Mouse (Mus musculus): Measurements from ENCODE around the gene Cdk9. TPM values are rescaled to one million over a fixed set of nuclear protein-coding genes. Genes with fewer than 3 reads are reported as not detected.
A peak's percentile ranks its signal among the peaks of the same experiment; 100 is the strongest.

Gene Cdk9
- polyA plus RNA-seq, 1 experiment from 2014 or later = 130 TPM

DNA sequence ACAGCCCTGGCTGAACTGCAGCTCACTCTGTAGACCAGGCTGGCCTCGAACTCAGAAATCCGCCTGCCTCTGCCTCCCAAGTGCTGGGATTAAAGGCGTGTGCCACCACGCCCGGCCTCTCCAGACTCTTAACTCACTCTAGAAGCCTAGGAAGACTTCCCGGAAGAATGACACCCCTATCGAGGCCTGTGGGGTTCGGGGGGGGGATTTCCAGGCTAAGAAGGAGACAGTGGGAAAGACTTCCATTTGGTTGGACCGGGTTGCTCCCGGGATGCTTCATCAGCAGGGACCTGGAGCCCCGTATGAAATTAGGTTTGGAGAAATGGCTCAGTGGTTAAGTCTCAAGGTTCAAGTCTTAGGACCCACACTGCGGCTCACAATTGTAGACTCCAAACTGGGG lies 18.2 kb downstream of the Cdk9 start:
- DNase-seq (ENCODE audit: low spot score) = no peak
- WGBS = 88% methylated on average over 12 of the region's 12 CpGs
- Histone ChIP-seq H3K27me3 (replicated peaks; ENCODE audit: low read depth, poor library complexity, severe bottlenecking) (no peaks in the 10 kb centered on the region), H3K4me3 (peak overlapping the region; percentile 95), H3K9me3 (no peaks in the 10 kb centered on the region), H3K36me3 (replicated peaks) (peaks cover 15% of the 10 kb centered on the region; the same call in 1 of the 2 replicates), H3K27ac (replicated peaks) (peak overlapping the region; percentile 91), H3K4me1 (peaks cover 45% of the 10 kb centered on the region)

DNA sequence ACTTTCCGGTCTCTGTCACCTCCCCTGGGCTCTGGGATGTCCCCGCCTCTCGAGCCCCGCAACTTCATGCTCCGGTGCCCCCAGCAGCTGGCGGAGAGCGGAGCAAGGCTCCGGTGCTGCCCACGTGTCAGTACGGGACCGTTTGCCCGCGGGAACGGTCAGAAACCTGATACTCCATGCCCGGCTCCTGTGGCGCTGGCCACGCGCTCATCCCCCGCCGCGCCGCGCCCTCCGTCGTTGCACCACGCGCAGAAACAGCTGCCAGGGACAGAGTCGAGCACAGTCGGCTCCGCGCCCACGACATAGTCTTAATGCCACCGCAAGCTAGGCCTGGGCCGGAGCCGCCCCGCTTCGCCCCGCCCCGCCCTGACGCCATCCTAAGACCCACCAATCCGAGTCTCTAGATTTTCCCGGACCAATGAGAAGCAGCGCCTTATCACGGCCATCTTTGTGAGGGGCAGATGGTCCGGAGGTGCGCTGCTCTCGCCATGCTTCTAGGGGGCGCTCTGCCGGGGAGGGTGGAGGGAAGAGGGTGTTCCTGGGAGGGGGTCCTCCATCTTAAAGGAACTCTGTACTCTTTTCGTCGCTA lies 19.0 kb downstream of the Cdk9 start:
- no peaks in the 10 kb centered on the region for H3K9me3 ChIP-seq
- WGBS = under 1% methylated on average over 51 of the region's 51 CpGs
- peaks cover 15% of the 10 kb centered on the region; the same call in 1 of the 2 replicates for H3K36me3 ChIP-seq (replicated peaks)
- peaks cover 52% of the 10 kb centered on the region for H3K4me1 ChIP-seq
- H3K4me3 ChIP-seq = peak overlapping the region; percentile 95
- peak overlapping the region; percentile 91 for H3K27ac ChIP-seq (replicated peaks)
- H3K27me3 ChIP-seq (replicated peaks; ENCODE audit: low read depth, poor library complexity, severe bottlenecking) = no peaks in the 10 kb centered on the region
- DNase-seq (ENCODE audit: low spot score) = peak; percentile 97

DNA sequence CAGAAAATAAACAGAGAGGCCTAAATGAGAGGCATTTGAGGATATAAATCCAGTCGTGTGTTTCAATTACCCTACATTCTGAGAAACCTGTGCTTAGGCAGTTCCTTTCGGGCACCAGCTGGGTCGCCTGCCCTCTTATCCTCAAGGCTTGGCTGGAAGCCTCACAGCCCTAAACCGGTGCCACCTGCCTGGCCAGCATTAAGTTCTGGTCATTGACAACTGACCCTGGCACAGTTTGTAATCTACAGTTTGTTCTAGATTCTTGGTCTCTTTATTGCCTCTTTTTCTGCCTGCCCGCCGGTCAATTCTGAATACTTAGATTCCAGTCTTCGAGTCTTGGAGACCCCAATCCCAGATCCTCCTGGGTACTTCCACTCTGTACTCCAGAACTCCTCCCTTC lies 19.6 kb downstream of the Cdk9 start:
- no peaks in the 10 kb centered on the region for H3K27me3 ChIP-seq (replicated peaks; ENCODE audit: low read depth, poor library complexity, severe bottlenecking)
- WGBS = 26% methylated on average over 7 of the region's 7 CpGs

DNA sequence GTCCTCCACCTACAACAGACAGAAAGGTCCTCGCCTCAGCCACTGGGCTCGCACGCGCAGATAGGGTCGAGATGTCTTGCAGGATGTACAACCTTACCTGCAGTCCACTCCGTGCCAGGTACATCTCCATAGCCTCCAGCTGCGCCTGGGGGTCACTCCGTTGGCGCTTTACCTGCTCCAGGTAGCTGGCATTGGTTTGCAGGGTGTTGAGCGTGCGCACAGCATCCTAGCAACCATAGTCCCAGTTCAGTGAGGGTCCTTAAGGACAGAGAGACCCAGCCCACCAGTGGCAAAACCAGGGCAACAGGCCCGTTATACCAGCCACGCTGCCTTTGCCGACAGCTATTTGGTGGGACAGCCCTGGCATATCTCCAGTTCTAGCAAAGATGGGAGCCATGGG lies 20.4 kb downstream of the Cdk9 start:
- Histone ChIP-seq H3K4me3 (peak overlapping the region; percentile 95), H3K27me3 (replicated peaks; ENCODE audit: low read depth, poor library complexity, severe bottlenecking) (no peaks in the 10 kb centered on the region), H3K36me3 (replicated peaks) (peaks cover 25% of the 10 kb centered on the region), H3K4me1 (peaks cover 51% of the 10 kb centered on the region), H3K9me3 (no peaks in the 10 kb centered on the region), H3K27ac (replicated peaks) (no peak overlapping the region)
- WGBS = 96% methylated on average over 14 of the region's 14 CpGs
- DNase-seq (ENCODE audit: low spot score) = no peak

More for the DNA sequence above, 19.6 kb downstream of the Cdk9 start:
- Histone ChIP-seq H3K36me3 (replicated peaks) (peaks cover 17% of the 10 kb centered on the region), H3K9me3 (no peaks in the 10 kb centered on the region), H3K27ac (replicated peaks) (peak overlapping the region; percentile 91), H3K4me1 (peaks cover 52% of the 10 kb centered on the region), H3K4me3 (peak overlapping the region; percentile 95)
- DNase-seq (ENCODE audit: low spot score) = no peak

DNA sequence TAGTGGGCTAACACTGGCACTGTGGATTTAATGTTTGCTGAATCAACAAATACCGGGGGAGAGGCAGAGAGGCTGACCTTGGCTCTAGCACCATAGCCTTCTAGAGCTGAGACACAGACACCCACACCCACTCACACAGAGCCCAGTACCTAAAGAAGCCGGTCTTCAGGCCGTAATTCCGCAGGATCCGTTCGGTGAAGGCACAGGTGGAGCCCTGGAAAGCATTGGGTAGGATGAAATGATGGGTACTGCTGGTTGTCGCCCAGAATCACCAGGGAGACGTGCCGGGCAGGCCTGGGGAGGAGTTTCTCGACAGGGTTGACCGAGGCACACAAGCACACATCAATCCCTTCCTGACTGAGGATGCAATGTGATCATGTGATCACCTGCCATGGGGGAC lies 21.8 kb downstream of the Cdk9 start:
- no peak overlapping the region for H3K4me3 ChIP-seq
- H3K27me3 ChIP-seq (replicated peaks; ENCODE audit: low read depth, poor library complexity, severe bottlenecking) = no peaks in the 10 kb centered on the region
- DNase-seq (ENCODE audit: low spot score) = no peak
- H3K9me3 ChIP-seq = no peaks in the 10 kb centered on the region
- WGBS = 87% methylated on average over 11 of the region's 11 CpGs
- H3K4me1 ChIP-seq = peaks cover 48% of the 10 kb centered on the region
- peaks cover 40% of the 10 kb centered on the region for H3K36me3 ChIP-seq (replicated peaks)
- no peak overlapping the region for H3K27ac ChIP-seq (replicated peaks)

DNA sequence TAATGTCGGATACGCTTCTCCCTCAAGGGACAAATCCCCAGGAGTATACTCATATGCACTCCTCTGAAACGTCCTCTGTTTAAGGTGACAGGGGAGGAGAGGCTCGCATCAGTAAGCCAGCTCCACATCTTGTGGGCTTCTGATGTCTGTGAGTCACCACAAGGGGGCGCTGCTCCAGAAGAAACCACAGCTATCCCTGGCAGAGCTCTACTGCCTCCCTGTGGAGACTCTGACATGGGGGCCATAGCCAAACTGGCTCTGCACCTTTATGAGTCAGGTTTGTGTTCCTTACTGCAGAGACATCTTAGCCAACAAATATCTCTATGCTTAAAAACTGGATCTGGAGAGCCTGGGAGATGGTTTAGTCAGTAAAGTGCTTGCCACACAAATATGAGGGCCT lies 23.5 kb downstream of the Cdk9 start:
- Histone ChIP-seq H3K36me3 (replicated peaks) (peaks cover 56% of the 10 kb centered on the region), H3K27me3 (replicated peaks; ENCODE audit: low read depth, poor library complexity, severe bottlenecking) (no peaks in the 10 kb centered on the region), H3K9me3 (no peaks in the 10 kb centered on the region), H3K4me3 (no peak overlapping the region), H3K4me1 (peaks cover 45% of the 10 kb centered on the region), H3K27ac (replicated peaks) (no peak overlapping the region)
- WGBS = 19% methylated on average over 5 of the region's 5 CpGs
- DNase-seq (ENCODE audit: low spot score) = peak; percentile 91

DNA sequence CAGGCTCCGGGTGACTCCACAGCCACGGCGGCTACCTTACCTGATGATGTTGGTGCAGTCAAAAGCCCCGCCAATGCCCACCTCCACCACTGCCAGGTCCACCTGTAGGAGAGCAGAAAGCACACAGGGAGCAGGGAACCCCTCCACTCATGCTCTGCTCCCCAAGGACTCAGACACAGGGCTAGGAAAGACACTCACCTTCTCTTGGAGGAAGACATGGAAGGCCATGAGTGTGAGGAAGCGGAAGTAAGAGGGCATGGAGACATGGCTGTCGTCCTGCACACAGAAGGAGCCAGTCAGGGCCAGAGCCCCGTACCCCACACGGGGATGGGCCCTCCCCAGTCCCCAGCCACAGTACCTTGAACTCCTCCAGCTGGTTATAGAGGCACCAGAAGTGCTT lies 25.3 kb downstream of the Cdk9 start:
- Histone ChIP-seq H3K4me1 (peaks cover 31% of the 10 kb centered on the region), H3K36me3 (replicated peaks) (peaks cover 74% of the 10 kb centered on the region), H3K9me3 (no peaks in the 10 kb centered on the region), H3K4me3 (no peak overlapping the region), H3K27ac (replicated peaks) (no peak overlapping the region), H3K27me3 (replicated peaks; ENCODE audit: low read depth, poor library complexity, severe bottlenecking) (no peaks in the 10 kb centered on the region)
- WGBS = 95% methylated on average over 8 of the region's 8 CpGs
- DNase-seq (ENCODE audit: low spot score) = no peak

DNA sequence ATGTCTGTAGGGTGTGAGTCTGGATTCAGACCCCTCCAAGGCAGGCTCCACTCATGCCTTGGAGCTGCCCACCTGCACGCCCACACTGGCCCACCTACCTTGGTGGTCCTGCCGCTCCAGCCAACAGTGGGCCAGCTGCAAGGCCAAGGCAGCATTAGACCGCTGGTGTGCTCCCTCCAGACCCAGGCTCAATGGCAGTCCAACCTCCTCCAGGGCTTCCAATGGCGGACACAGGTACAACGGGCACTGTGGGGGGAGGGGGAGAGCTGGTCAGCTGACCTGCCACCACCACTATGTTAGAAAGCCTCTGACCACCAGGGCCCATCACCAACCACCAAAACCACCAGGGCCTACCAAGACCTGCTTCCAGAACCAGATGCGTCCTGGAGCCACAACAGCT lies 26.2 kb downstream of the Cdk9 start:
- no peak overlapping the region for H3K4me3 ChIP-seq
- H3K27ac ChIP-seq (replicated peaks) = no peak overlapping the region
- peaks cover 76% of the 10 kb centered on the region for H3K36me3 ChIP-seq (replicated peaks)
- DNase-seq (ENCODE audit: low spot score) = no peak
- peaks cover 30% of the 10 kb centered on the region for H3K4me1 ChIP-seq
- 95% methylated on average over 6 of the region's 6 CpGs for WGBS
- no peaks in the 10 kb centered on the region for H3K27me3 ChIP-seq (replicated peaks; ENCODE audit: low read depth, poor library complexity, severe bottlenecking)
- no peaks in the 10 kb centered on the region for H3K9me3 ChIP-seq

DNA sequence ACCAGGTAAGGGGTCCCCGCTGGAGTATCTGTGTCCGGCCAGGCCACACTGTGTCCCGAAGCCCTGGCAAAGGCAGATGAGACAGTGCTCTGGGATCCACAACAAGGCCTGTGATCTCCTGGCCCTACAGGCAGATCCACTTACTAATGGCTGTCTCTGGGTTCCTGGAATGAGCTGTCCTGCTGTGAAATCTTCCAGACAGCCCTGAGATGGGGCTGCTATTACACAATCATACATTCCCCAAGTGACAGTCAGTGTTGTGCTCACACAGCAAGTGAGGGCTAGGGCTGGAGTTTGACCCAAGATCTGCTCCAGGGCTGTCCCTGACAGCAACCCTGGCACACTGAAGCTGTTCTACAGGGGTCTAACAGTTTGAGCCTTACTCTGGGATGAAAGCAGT lies 27.1 kb downstream of the Cdk9 start:
- H3K9me3 ChIP-seq = no peaks in the 10 kb centered on the region
- H3K36me3 ChIP-seq (replicated peaks) = peaks cover 70% of the 10 kb centered on the region
- no peak overlapping the region for H3K4me3 ChIP-seq
- H3K27me3 ChIP-seq (replicated peaks; ENCODE audit: low read depth, poor library complexity, severe bottlenecking) = no peaks in the 10 kb centered on the region
- H3K4me1 ChIP-seq = peaks cover 29% of the 10 kb centered on the region
- DNase-seq (ENCODE audit: low spot score) = no peak
- WGBS = 94% methylated on average over 3 of the region's 3 CpGs
- H3K27ac ChIP-seq (replicated peaks) = no peak overlapping the region

DNA sequence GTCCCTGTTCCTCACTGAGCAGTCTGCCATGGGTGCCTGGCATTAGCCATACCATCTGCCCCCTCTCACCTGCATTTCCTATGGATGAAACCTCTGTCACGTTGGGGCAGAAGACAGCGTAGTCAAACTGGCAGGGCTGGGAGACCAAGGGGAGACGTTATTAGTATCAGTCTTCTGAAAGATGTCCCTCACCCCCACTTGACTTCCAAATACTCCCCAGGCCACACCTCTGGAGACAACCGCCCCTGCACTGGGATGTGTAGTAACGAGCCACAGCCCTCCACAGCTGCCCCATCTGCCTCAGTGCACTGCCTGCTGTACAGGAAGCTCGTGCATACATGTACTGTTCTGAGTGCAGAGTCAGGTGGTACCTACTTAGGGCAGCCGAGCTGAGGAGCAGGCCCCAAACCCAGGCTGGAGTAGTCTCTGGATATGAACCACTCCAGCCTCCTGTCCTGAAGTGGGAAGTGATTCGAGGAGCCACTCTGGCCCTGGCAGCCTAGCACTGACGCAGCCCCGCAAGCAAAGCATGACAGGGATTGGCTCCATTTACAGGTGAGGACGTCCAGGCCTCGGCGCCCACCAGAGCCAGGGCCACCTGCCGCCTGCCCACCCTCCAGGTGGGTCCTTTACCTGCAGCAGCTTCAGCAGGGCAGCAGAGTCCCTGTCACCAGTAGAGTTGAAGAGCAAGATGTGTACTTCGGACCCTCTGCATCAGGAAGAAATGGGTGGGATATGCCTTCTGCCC lies 28.0 kb downstream of the Cdk9 start:
- Histone ChIP-seq H3K9me3 (no peaks in the 10 kb centered on the region), H3K27me3 (replicated peaks; ENCODE audit: low read depth, poor library complexity, severe bottlenecking) (no peaks in the 10 kb centered on the region), H3K36me3 (replicated peaks) (peaks cover 70% of the 10 kb centered on the region), H3K27ac (replicated peaks) (no peak overlapping the region), H3K4me3 (no peak overlapping the region), H3K4me1 (peaks cover 31% of the 10 kb centered on the region)
- WGBS = 92% methylated on average over 15 of the region's 15 CpGs
- DNase-seq (ENCODE audit: low spot score) = no peak

DNA sequence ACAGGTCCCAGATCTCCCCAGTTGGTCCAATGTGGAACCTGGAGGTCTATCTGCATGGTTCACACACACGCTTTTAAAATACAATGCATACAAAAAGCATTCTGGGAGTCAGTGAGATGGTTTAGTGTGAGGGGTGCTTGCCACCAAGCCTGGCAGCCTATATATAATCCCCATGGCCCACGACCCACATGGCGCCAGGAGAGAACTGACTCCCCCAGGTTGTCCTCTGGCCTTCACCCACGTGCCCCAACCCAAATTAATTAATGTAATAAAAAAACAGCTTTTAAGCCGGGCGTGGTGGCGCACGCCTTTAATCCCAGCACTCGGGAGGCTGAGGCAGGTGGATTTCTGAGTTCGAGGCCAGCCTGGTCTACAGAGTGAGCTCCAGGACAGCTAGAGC lies 29.2 kb downstream of the Cdk9 start:
- Histone ChIP-seq H3K27ac (replicated peaks) (no peak overlapping the region), H3K4me3 (no peak overlapping the region), H3K4me1 (peaks cover 26% of the 10 kb centered on the region), H3K27me3 (replicated peaks; ENCODE audit: low read depth, poor library complexity, severe bottlenecking) (no peaks in the 10 kb centered on the region), H3K36me3 (replicated peaks) (peaks cover 70% of the 10 kb centered on the region), H3K9me3 (no peaks in the 10 kb centered on the region)
- WGBS = 93% methylated on average over 10 of the region's 10 CpGs
- DNase-seq (ENCODE audit: low spot score) = no peak

DNA sequence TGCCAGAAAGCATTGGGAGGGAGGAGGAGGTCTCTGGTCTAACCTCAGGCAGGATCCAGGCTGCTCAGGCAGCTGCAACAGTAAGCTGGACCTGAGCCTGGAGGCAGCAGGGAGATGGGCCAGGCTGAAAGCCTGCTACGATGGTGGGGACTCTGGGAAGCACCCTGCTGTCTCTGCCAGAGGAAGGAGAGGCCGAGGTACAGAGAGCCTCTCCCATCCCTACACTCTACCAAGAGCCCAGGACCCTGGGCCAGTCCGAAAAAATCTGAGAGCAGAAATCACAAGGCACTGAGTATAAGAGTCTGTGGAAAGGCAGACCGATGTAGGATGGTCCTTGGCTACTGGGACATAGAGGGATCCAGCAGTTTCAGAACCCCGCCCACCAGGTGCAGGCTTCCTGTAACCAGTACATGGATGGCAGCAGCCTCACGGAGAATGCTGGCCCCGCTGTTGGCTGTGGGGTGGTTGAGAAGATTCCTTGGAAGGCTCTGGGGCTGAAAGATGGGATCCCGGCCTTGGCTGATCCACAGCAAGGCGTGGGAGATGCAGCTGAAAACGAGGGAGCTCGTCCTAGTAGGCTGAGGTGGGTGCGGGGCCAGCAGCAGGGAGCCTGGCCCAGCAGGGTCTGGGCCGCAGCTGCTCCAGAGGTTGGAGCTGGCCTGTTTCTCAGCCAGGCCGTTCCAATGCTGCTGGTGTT lies 30.0 kb downstream of the Cdk9 start:
- no peaks in the 10 kb centered on the region for H3K27me3 ChIP-seq (replicated peaks; ENCODE audit: low read depth, poor library complexity, severe bottlenecking)
- H3K9me3 ChIP-seq = no peaks in the 10 kb centered on the region
- H3K4me1 ChIP-seq = peaks cover 26% of the 10 kb centered on the region
- DNase-seq (ENCODE audit: low spot score) = no peak
- no peak overlapping the region for H3K4me3 ChIP-seq
- 85% methylated on average over 14 of the region's 14 CpGs for WGBS
- H3K27ac ChIP-seq (replicated peaks) = no peak overlapping the region
- H3K36me3 ChIP-seq (replicated peaks) = peaks cover 64% of the 10 kb centered on the region

DNA sequence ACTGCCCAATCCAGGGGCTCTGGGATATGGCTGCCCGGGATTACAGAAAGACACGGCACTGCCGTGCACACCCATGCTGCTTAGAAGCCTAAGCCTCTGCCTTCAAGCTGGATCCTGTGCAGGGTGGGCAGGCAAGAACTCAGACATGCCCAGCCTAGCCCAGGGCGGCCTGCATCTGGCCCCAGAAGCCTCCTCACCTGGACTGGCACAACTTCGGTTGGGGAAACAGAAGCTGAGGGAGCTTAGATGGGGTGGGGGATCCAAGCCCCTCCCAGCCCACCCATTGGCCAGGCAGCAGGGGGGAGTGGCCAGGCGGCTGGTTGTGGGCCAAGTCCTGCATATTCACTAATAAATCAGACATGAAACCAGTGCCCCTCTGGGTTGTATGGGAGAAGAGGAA lies 31.1 kb downstream of the Cdk9 start:
- Histone ChIP-seq H3K4me1 (peaks cover 26% of the 10 kb centered on the region), H3K36me3 (replicated peaks) (peaks cover 52% of the 10 kb centered on the region), H3K27ac (replicated peaks) (peak overlapping the region; percentile 1; the same call in 1 of the 2 replicates), H3K27me3 (replicated peaks; ENCODE audit: low read depth, poor library complexity, severe bottlenecking) (no peaks in the 10 kb centered on the region), H3K9me3 (no peaks in the 10 kb centered on the region), H3K4me3 (no peak overlapping the region)
- peak; percentile 30 for DNase-seq (ENCODE audit: low spot score)
- 65% methylated on average over 6 of the region's 6 CpGs for WGBS

All from embryonic facial prominence, embryonic 10.5 days (tissue).